Mouse (Mus musculus): ENCODE measurements at regions not wholly inside any gene's neighbourhood (a gene's known extent, or its start where the extent isn't known, plus 50 kb on each side); places are given as distances from the start of the nearest gene placed in this dataset.

GRCm38 (mm10) chr3:52158788-52159260, 53.9 kb upstream of the Maml3 start:
- H3K27me3 ChIP-seq: no peaks in the 10 kb centered on the region
- peaks cover 5% of the 10 kb centered on the region; the same call in 1 of the 2 replicates for H3K9me3 ChIP-seq
- ATAC-seq (ENCODE audit: low FRiP score, low read depth): no peak
- H3K27ac ChIP-seq: no peak overlapping the region
- H3K36me3 ChIP-seq: no peaks in the 10 kb centered on the region
- H3K4me2 ChIP-seq (replicated peaks): no peak overlapping the region
- no peak overlapping the region for H3K9ac ChIP-seq
- 81% methylated on average over 3 of the region's 3 CpGs for WGBS
- H3K4me3 ChIP-seq: no peak overlapping the region
- H3K4me1 ChIP-seq: peaks cover 3% of the 10 kb centered on the region; the same call in 1 of the 2 replicates

DNA sequence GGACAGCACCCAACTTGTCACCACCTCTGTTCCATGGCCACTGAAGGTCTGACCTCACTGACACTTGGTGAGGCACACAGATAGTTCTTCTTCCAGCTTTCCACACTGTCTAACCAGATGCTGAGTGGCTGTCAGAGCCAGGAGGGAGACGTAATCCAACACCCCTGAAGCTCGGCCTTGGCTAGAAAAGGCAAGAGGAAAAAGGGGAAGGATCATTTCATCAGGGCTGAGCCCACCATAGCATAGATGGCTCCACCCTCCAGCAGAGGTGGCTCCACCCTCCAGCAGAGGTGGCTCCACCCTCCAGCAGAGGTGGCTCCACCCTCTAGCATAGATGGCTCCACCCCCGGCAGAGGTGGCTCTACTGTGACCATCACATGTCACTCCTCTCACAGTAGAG, 56.8 kb upstream of the Maml3 start:
- Histone ChIP-seq H3K4me3 (no peak overlapping the region), H3K27ac (no peak overlapping the region), H3K9ac (no peak overlapping the region), H3K9me3 (no peaks in the 10 kb centered on the region), H3K27me3 (peaks cover 9% of the 10 kb centered on the region), H3K4me2 (replicated peaks) (no peak overlapping the region), H3K4me1 (peaks cover 6% of the 10 kb centered on the region), H3K36me3 (no peaks in the 10 kb centered on the region)
- no peak for ATAC-seq (ENCODE audit: low FRiP score, low read depth)
- 60% methylated on average over 3 of the region's 3 CpGs for WGBS

DNA sequence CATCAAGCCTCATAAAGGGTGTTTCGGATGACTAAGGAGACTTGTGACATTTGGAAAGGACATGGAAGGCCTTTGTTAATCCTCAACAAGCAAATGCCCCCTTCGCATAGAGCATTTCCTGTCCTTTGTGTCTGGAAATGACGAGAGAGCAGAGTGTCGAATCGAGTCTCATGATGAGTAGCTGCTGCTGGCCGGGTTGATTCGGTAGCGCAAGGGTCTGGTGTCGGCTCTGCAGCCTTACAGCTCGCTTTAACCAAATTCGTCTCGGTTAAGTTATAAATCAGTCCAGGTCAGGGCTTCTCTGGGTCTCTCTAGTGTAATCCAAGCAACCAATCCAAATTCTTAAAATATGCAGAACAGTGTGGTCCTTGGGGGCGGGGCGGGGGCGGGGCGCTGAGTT, 59.1 kb upstream of the Maml3 start:
- Histone ChIP-seq H3K27ac (no peak overlapping the region), H3K4me1 (peaks cover 21% of the 10 kb centered on the region), H3K9ac (no peak overlapping the region), H3K4me2 (replicated peaks) (peak overlapping the region; percentile 33; the same call in 1 of the 2 replicates), H3K36me3 (no peaks in the 10 kb centered on the region), H3K9me3 (no peaks in the 10 kb centered on the region), H3K4me3 (no peak overlapping the region; the same call in 1 of the 2 replicates), H3K27me3 (peaks cover 16% of the 10 kb centered on the region)
- ATAC-seq (ENCODE audit: low FRiP score, low read depth): peak; percentile 34; the same call in 1 of the 2 replicates
- WGBS: 66% methylated on average over 16 of the region's 16 CpGs

- Histone ChIP-seq H3K27me3 (peaks cover 30% of the 10 kb centered on the region), H3K27ac (no peak overlapping the region), H3K36me3 (no peaks in the 10 kb centered on the region), H3K4me2 (replicated peaks) (no peak overlapping the region), H3K9me3 (no peaks in the 10 kb centered on the region), H3K4me3 (no peak overlapping the region), H3K4me1 (peaks cover 32% of the 10 kb centered on the region), H3K9ac (no peak overlapping the region)
- WGBS: 88% methylated on average over 7 of the region's 7 CpGs
- no peak for ATAC-seq (ENCODE audit: low FRiP score, low read depth)
Measured at GRCm38 (mm10) chr3:52167420-52167819, 62.5 kb upstream of the Maml3 start.

GRCm38 (mm10) chr3:52170847-52171246, 66.0 kb upstream of the Maml3 start:
- Histone ChIP-seq H3K4me2 (replicated peaks) (no peak overlapping the region), H3K9ac (no peak overlapping the region), H3K27ac (no peak overlapping the region), H3K36me3 (no peaks in the 10 kb centered on the region), H3K9me3 (no peaks in the 10 kb centered on the region), H3K27me3 (peaks cover 23% of the 10 kb centered on the region; the same call in 1 of the 2 replicates), H3K4me1 (peaks cover 31% of the 10 kb centered on the region), H3K4me3 (no peak overlapping the region)
- 94% methylated on average over 7 of the region's 7 CpGs for WGBS
- no peak for ATAC-seq (ENCODE audit: low FRiP score, low read depth)

GRCm38 (mm10) chr3:52171303-52171702, 66.4 kb upstream of the Maml3 start:
- Histone ChIP-seq H3K4me1 (peaks cover 35% of the 10 kb centered on the region), H3K27me3 (peaks cover 23% of the 10 kb centered on the region; the same call in 1 of the 2 replicates), H3K4me3 (no peak overlapping the region), H3K9ac (no peak overlapping the region), H3K4me2 (replicated peaks) (no peak overlapping the region), H3K9me3 (no peaks in the 10 kb centered on the region), H3K36me3 (no peaks in the 10 kb centered on the region), H3K27ac (no peak overlapping the region)
- 89% methylated on average over 5 of the region's 5 CpGs for WGBS
- ATAC-seq (ENCODE audit: low FRiP score, low read depth): no peak

GRCm38 (mm10) chr3:52173490-52173889, 68.6 kb upstream of the Maml3 start:
- Histone ChIP-seq H3K27me3 (peaks cover 17% of the 10 kb centered on the region; the same call in 1 of the 2 replicates), H3K4me1 (peaks cover 25% of the 10 kb centered on the region), H3K36me3 (no peaks in the 10 kb centered on the region), H3K4me3 (no peak overlapping the region), H3K9ac (no peak overlapping the region), H3K27ac (no peak overlapping the region), H3K9me3 (no peaks in the 10 kb centered on the region), H3K4me2 (replicated peaks) (no peak overlapping the region)
- WGBS: 93% methylated on average over 1 of the region's 1 CpGs
- ATAC-seq (ENCODE audit: low FRiP score, low read depth): no peak

DNA sequence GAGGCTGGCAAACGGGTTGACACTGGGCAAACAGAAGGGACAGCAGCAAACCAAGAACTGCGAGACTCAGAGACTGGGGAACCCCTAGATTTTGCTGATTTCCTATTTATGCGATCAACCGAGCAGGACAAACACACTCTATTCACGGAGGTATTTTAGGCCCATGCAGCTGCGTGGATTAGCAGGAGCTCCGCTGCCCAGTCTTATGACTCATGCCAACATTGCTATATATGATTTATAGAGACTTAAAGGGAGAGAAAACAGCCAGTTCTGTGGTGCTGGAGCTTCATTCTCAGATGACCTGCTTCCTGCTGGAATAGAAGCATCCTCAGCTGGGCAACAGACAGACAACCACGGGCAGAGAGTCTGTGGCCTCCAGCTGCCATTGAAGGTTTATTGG, 71.2 kb upstream of the Maml3 start:
- ATAC-seq (ENCODE audit: low FRiP score, low read depth): no peak
- WGBS: 62% methylated on average over 8 of the region's 8 CpGs
- no peaks in the 10 kb centered on the region for H3K9me3 ChIP-seq

GRCm38 (mm10) chr3:52178851-52179250, 74.0 kb upstream of the Maml3 start:
- WGBS: 32% methylated on average over 9 of the region's 9 CpGs
- H3K27me3 ChIP-seq: no peaks in the 10 kb centered on the region
- H3K4me2 ChIP-seq (replicated peaks): peak overlapping the region; percentile 55
- no peak for ATAC-seq (ENCODE audit: low FRiP score, low read depth)
- H3K27ac ChIP-seq: peak overlapping the region; percentile 91
- H3K9ac ChIP-seq: peak overlapping the region; percentile 60
- H3K4me3 ChIP-seq: peak overlapping the region; percentile 28
- peaks cover 47% of the 10 kb centered on the region for H3K4me1 ChIP-seq
- H3K36me3 ChIP-seq: no peaks in the 10 kb centered on the region
- H3K9me3 ChIP-seq: no peaks in the 10 kb centered on the region

More for the DNA sequence above, 71.2 kb upstream of the Maml3 start:
- Histone ChIP-seq H3K36me3 (no peaks in the 10 kb centered on the region), H3K27me3 (peaks cover 8% of the 10 kb centered on the region; the same call in 1 of the 2 replicates), H3K4me1 (peaks cover 43% of the 10 kb centered on the region), H3K27ac (no peak overlapping the region), H3K4me3 (no peak overlapping the region), H3K4me2 (replicated peaks) (no peak overlapping the region), H3K9ac (no peak overlapping the region)

DNA sequence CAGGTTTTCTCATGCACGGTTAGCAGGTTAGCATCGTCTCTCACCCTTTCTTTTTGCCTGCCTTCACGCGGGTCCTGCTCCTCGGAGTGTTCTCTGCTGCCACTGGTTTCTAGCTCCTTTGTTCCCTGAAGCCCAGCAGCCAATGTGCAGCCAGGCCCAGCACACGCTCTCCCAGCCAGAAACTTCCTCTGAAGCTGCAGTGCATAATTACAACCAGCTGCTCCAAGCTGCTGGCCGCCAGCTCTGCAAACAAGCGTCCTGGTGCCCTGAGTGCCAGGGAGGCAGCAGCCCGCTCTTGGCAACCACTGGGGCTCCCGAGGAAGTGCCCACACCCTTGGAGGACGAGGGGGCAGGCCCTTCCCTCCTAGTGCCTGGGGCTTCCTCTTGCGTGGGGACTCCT, 74.8 kb upstream of the Maml3 start:
- WGBS: 2% methylated on average over 12 of the region's 12 CpGs
- peak overlapping the region; percentile 60 for H3K9ac ChIP-seq
- no peaks in the 10 kb centered on the region for H3K27me3 ChIP-seq
- H3K9me3 ChIP-seq: no peaks in the 10 kb centered on the region
- no peaks in the 10 kb centered on the region for H3K36me3 ChIP-seq
- peak; percentile 90 for ATAC-seq (ENCODE audit: low FRiP score, low read depth)
- peak overlapping the region; percentile 91 for H3K27ac ChIP-seq
- peak overlapping the region; percentile 28 for H3K4me3 ChIP-seq
- H3K4me2 ChIP-seq (replicated peaks): peak overlapping the region; percentile 55
- H3K4me1 ChIP-seq: peaks cover 47% of the 10 kb centered on the region

GRCm38 (mm10) chr3:52180306-52180705, 75.4 kb upstream of the Maml3 start:
- 34% methylated on average over 8 of the region's 8 CpGs for WGBS
- no peak for ATAC-seq (ENCODE audit: low FRiP score, low read depth)
- Histone ChIP-seq H3K4me3 (no peak overlapping the region), H3K36me3 (no peaks in the 10 kb centered on the region), H3K27me3 (no peaks in the 10 kb centered on the region), H3K9me3 (no peaks in the 10 kb centered on the region), H3K4me2 (replicated peaks) (peak overlapping the region; percentile 55), H3K4me1 (peaks cover 47% of the 10 kb centered on the region), H3K27ac (peak overlapping the region; percentile 91), H3K9ac (no peak overlapping the region)

GRCm38 (mm10) chr3:52180785-52181184, 75.9 kb upstream of the Maml3 start:
- Histone ChIP-seq H3K36me3 (no peaks in the 10 kb centered on the region), H3K4me3 (no peak overlapping the region), H3K27me3 (no peaks in the 10 kb centered on the region), H3K9me3 (no peaks in the 10 kb centered on the region), H3K4me2 (replicated peaks) (peak overlapping the region; percentile 55; the same call in 1 of the 2 replicates), H3K4me1 (peaks cover 47% of the 10 kb centered on the region), H3K27ac (peak overlapping the region; percentile 91), H3K9ac (no peak overlapping the region)
- 40% methylated on average over 10 of the region's 10 CpGs for WGBS
- peak; percentile 67 for ATAC-seq (ENCODE audit: low FRiP score, low read depth)
